Mouse (Mus musculus): ENCODE results near the gene Cldn34c3.
"Not testable (repeated sequence)": the region's sequence is repeated elsewhere in the genome, so short reads cannot be mapped to it uniquely, and the experiment has no call there.

Cldn34c3 gene

GRCm38 (mm10) chrX:123793365-123793764 is at the start of gene Cldn34c3:
Gene Cldn34c3 (plus strand): TSS chrX:123793665.
- DNase-seq, result not testable (repeated sequence)

Measured in right cerebral cortex, adult 18-20 months (tissue).